Mouse (Mus musculus) olfactory bulb, adult 2 months (tissue): Measurements from ENCODE around the gene Man2b1. TPM values are rescaled to one million over a fixed set of nuclear protein-coding genes. Genes with fewer than 3 reads are reported as not detected.
A peak's percentile ranks its signal among the peaks of the same experiment; 100 is the strongest.
"Not testable (repeated sequence)": the region's sequence is repeated elsewhere in the genome, so short reads cannot be mapped to it uniquely, and the experiment has no call there.

Source experiments
- H3K27ac ChIP-seq: fragments of 200-500 bp; 2 replicates; pipeline ENCODE4 v1.5.1; 2012; ENCODE audit warnings: low read depth, low read length; ENCODE audit not compliant: insufficient read depth
- H3K4me1 ChIP-seq: fragments of 200-500 bp; 2 replicates; pipeline ENCODE4 v1.6.1; 2012; ENCODE audit warnings: low read length; ENCODE audit not compliant: control insufficient read depth, insufficient read depth
- H3K4me3 ChIP-seq: fragments of 200-500 bp; 2 replicates; pipeline ENCODE4 v1.5.1; 2012; ENCODE audit warnings: mild to moderate bottlenecking, low read depth, low read length, moderate library complexity; ENCODE audit not compliant: insufficient read depth
- CTCF ChIP-seq: fragments of 200-500 bp; IDR thresholded peaks from 2 replicates; pipeline ENCODE4 v1.5.1; 2012; ENCODE audit warnings: low read depth, mild to moderate bottlenecking, low read length, moderate library complexity; ENCODE audit not compliant: insufficient read depth
- POLR2A ChIP-seq: fragments of 200-500 bp; IDR thresholded peaks from 2 replicates; pipeline ENCODE4 v1.6.1; 2012; ENCODE audit warnings: mild to moderate bottlenecking, low read depth, low read length, moderate library complexity; ENCODE audit not compliant: insufficient read depth
- WGBS: fragments of 180-500 bp; shearing (Covaris S2); methylation state at CpG from one replicate; pipeline ENCODE4 v1.1.7; 2018; 5-methylcytosine and 5-hydroxymethylcytosine counted together
- polyA plus RNA-seq: library from polyadenylated mRNA; stranded (reverse); fragments of >200 nt; gene quantifications from 2 replicates; pipeline ENCODE4 v1.2.4, GENCODE M21; 2012; ENCODE audit warnings: low replicate concordance; ENCODE audit not compliant: missing spikeins, insufficient read depth, insufficient read length

Gene Man2b1
- polyA plus RNA-seq, 1 experiment, result 98.2 TPM

GRCm38 (mm10) chr8:85080532-85081215, 2.4 kb upstream of the Man2b1 start, which contains the start of gene Wdr83os:
Wdr83os (plus strand) TSS chr8:85080740.
- Histone ChIP-seq H3K4me1 (peaks cover 22% of the 10 kb centered on the region), H3K4me3 (peak within 1 kb of the TSS; percentile 70), H3K27ac (peak within 1 kb of the TSS; percentile 55; the same call in 1 of the 2 replicates)
- under 1% methylated on average over 30 of the region's 30 CpGs for WGBS
- TF ChIP-seq POLR2A, result no peak
- no peak for TF ChIP-seq CTCF

GRCm38 (mm10) chr8:85081216-85081555, 1.9 kb upstream of the Man2b1 start, which contains the start of gene Wdr83:
Wdr83 (minus strand) TSS chr8:85081306.
- TF ChIP-seq CTCF, result no peak
- no peak for TF ChIP-seq POLR2A
- peak within 1 kb of the TSS; percentile 70 for H3K4me3 ChIP-seq
- peak within 1 kb of the TSS; percentile 55; the same call in 1 of the 2 replicates for H3K27ac ChIP-seq
- 1% methylated on average over 9 of the region's 9 CpGs for WGBS
- H3K4me1 ChIP-seq, result peaks cover 22% of the 10 kb centered on the region

GRCm38 (mm10) chr8:85082169-85082568, 901 bp upstream of the Man2b1 start:
- 91% methylated on average over 4 of the region's 4 CpGs for WGBS
- peaks cover 22% of the 10 kb centered on the region for H3K4me1 ChIP-seq
- not testable (repeated sequence) for H3K27ac ChIP-seq, H3K4me3 ChIP-seq

GRCm38 (mm10) chr8:85084633-85085032, 1.6 kb downstream of the Man2b1 start:
- no peak overlapping the region for H3K27ac ChIP-seq
- no peak for TF ChIP-seq CTCF
- TF ChIP-seq POLR2A, result no peak
- no peak overlapping the region for H3K4me3 ChIP-seq
- 90% methylated on average over 8 of the region's 8 CpGs for WGBS
- peaks cover 19% of the 10 kb centered on the region for H3K4me1 ChIP-seq

- H3K4me1 ChIP-seq, result peaks cover 13% of the 10 kb centered on the region
- no peak overlapping the region for H3K4me3 ChIP-seq
- TF ChIP-seq CTCF (no peak), POLR2A (no peak)
- H3K27ac ChIP-seq, result no peak overlapping the region
- WGBS, result 87% methylated on average over 3 of the region's 3 CpGs
Observed at GRCm38 (mm10) chr8:85086238-85086637, 3.2 kb downstream of the Man2b1 start.

GRCm38 (mm10) chr8:85088771-85089170, 5.7 kb downstream of the Man2b1 start:
- Histone ChIP-seq H3K4me1 (peaks cover 4% of the 10 kb centered on the region), H3K27ac (no peak overlapping the region), H3K4me3 (no peak overlapping the region)
- TF ChIP-seq POLR2A (no peak), CTCF (no peak)
- WGBS, result 52% methylated on average over 2 of the region's 2 CpGs

- H3K4me3 ChIP-seq, result no peak overlapping the region
- no peak overlapping the region for H3K27ac ChIP-seq
- WGBS, result 92% methylated on average over 11 of the region's 11 CpGs
- TF ChIP-seq POLR2A (no peak), CTCF (no peak)
- no peaks in the 10 kb centered on the region for H3K4me1 ChIP-seq
Observed at GRCm38 (mm10) chr8:85090856-85091255, 7.8 kb downstream of the Man2b1 start.

GRCm38 (mm10) chr8:85091526-85092090, 8.5 kb downstream of the Man2b1 start:
- Histone ChIP-seq H3K4me1 (no peaks in the 10 kb centered on the region), H3K27ac (no peak overlapping the region), H3K4me3 (no peak overlapping the region)
- WGBS, result 44% methylated on average over 21 of the region's 21 CpGs
- TF ChIP-seq CTCF (no peak), POLR2A (no peak)

- Histone ChIP-seq H3K4me3 (no peak overlapping the region), H3K4me1 (no peaks in the 10 kb centered on the region), H3K27ac (no peak overlapping the region)
- TF ChIP-seq CTCF (no peak), POLR2A (no peak)
- WGBS, result 92% methylated on average over 13 of the region's 13 CpGs
Observed at GRCm38 (mm10) chr8:85095051-85095450, 12.0 kb downstream of the Man2b1 start.

- Histone ChIP-seq H3K4me1 (no peaks in the 10 kb centered on the region), H3K27ac (no peak overlapping the region), H3K4me3 (no peak overlapping the region)
- WGBS, result 90% methylated on average over 7 of the region's 7 CpGs
- TF ChIP-seq CTCF (no peak), POLR2A (no peak)
Observed at GRCm38 (mm10) chr8:85095566-85095965, 12.5 kb downstream of the Man2b1 start.
